Mouse (Mus musculus) forebrain, postnatal 0 days (tissue): ENCODE measurements at regions not wholly inside any gene's neighbourhood (a gene's known extent, or its start where the extent isn't known, plus 50 kb on each side); places are given as distances from the start of the nearest gene placed in this dataset.
"Not testable (repeated sequence)": the region's sequence is repeated elsewhere in the genome, so short reads cannot be mapped to it uniquely, and the experiment has no call there.

Source experiments
- ATAC-seq: fragments of 200-750 bp; cut with Nextera tagmentation; 2 replicates; pipeline ENCODE4 v1.8.0; 2017; ENCODE audit warnings: mild to moderate bottlenecking, moderate library complexity
- DNase-seq: peaks from one replicate; pipeline ENCODE4 v3.0.0-alpha.2; 2015
- H3K27ac ChIP-seq: fragments of 300-500 bp; sonication (generic); 2 replicates; pipeline ENCODE4 v1.5.1; 2014; ENCODE audit warnings: low read depth, mild to moderate bottlenecking, antibody characterized with exemption, low read length, moderate library complexity, mixed read lengths
- H3K27me3 ChIP-seq: fragments of 300-500 bp; sonication (generic); 2 replicates; pipeline ENCODE4 v1.6.1; 2014; ENCODE audit warnings: mild to moderate bottlenecking, low read length, mixed read lengths; ENCODE audit not compliant: insufficient read depth
- H3K36me3 ChIP-seq: fragments of 300-500 bp; sonication (generic); 2 replicates; pipeline ENCODE4 v1.6.1; 2014; ENCODE audit warnings: mild to moderate bottlenecking, moderate library complexity; ENCODE audit not compliant: insufficient read depth
- H3K4me1 ChIP-seq: fragments of 300-500 bp; sonication (generic); 2 replicates; pipeline ENCODE4 v1.6.1; 2014; ENCODE audit warnings: antibody characterized with exemption; ENCODE audit not compliant: insufficient read depth
- H3K4me2 ChIP-seq: fragments of 300-500 bp; sonication (generic); 2 replicates; pipeline ENCODE4 v1.6.1; 2014; ENCODE audit warnings: low read depth, mild to moderate bottlenecking, moderate library complexity
- H3K4me3 ChIP-seq: fragments of 300-500 bp; sonication (generic); 2 replicates; pipeline ENCODE4 v1.5.1; 2014; ENCODE audit warnings: low read depth, low read length, mixed read lengths
- H3K9ac ChIP-seq: fragments of 300-500 bp; sonication (generic); 2 replicates; pipeline ENCODE4 v1.6.1; 2014; ENCODE audit warnings: mild to moderate bottlenecking
- H3K9me3 ChIP-seq: fragments of 300-500 bp; sonication (generic); 2 replicates; pipeline ENCODE4 v1.6.1; 2016; ENCODE audit warnings: low read length
- CTCF ChIP-seq: sonication (generic); IDR thresholded peaks from 2 replicates; pipeline ENCODE4 v1.5.1; 2016; ENCODE audit warnings: antibody characterized with exemption, control low read depth, low read depth
- WGBS: fragments of 180-500 bp; shearing (Covaris S2); extraction: QIAGEN DNeasy Blood & Tissue Kit; methylation state at CpG from one replicate; pipeline ENCODE4 v1.1.7; 2014; 5-methylcytosine and 5-hydroxymethylcytosine counted together

DNA sequence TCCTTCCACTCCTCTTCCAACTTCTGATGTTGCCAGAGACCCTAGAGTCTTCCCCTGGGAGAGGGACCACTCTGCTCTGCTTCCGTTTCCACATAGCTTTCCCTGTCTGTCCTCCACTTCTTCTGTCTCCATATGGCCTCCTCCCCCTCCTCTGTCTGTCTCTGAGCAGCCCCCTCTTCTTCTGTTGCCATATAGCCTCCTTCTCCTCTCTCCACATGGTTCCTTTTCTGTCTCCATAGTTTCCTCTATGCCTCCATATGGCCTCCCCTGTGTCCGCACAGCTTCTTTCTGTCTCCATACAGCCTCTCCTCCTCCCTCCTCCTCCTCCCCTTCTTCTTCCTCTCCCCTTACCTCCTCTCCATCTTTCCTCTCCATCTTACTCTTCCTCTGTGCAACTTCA, 158.5 kb upstream of the Rapgef5 start:
- Histone ChIP-seq H3K4me1 (no peaks in the 10 kb centered on the region), H3K27ac (no peak overlapping the region), H3K4me2 (no peak overlapping the region), H3K36me3 (no peaks in the 10 kb centered on the region), H3K27me3 (no peaks in the 10 kb centered on the region), H3K9ac (no peak overlapping the region), H3K4me3 (no peak overlapping the region), H3K9me3 (no peaks in the 10 kb centered on the region)
- DNase-seq = no peak
- ATAC-seq = peak; percentile 28; the same call in 1 of the 2 replicates
- TF ChIP-seq CTCF = no peak
- WGBS = 78% methylated on average over 2 of the region's 2 CpGs

DNA sequence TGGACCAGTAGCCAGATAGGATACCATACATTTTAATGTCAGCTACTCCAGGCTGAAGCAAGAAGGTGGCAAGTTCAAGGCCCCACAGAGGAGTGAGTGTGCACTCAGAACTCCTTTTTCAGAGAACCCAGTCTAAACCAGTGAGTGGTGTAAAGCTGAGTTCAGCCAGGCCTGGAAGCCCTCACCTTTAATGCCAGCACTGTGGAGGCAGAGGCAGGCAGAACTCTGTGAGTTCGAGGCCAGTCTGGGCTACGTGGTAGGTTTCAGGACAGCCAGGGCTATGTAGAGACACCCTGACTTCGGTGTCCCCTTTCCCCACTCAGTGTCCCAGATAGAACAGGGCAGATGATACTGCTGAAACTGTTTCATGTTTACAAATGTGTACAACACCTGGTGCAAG, 157.4 kb upstream of the Rapgef5 start:
- Histone ChIP-seq H3K27ac (no peak overlapping the region), H3K4me3 (no peak overlapping the region), H3K27me3 (no peaks in the 10 kb centered on the region), H3K9ac (no peak overlapping the region), H3K4me1 (no peaks in the 10 kb centered on the region), H3K9me3 (no peaks in the 10 kb centered on the region), H3K36me3 (no peaks in the 10 kb centered on the region), H3K4me2 (no peak overlapping the region)
- DNase-seq (no peak), ATAC-seq (no peak)
- 87% methylated on average over 3 of the region's 3 CpGs for WGBS
- no peak for TF ChIP-seq CTCF

DNA sequence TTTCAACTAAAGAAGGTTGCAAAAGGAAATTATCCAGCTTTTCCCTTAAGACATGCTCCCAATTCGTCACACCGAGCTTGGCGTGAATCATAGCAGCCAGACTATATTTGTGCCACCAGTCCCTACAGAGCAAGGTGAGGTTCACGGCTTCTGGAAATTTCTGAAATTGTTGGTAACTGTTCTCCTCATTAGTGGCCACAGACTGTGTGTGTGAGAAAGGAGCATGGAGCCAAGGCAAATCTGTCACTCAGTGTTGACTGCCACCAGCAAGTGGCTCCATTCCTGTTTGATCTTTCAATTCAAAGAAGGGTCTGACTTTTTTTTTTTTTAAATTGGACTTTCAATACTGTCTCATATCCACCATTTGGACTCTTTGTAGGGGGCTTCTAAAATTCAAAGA, 156.1 kb upstream of the Rapgef5 start:
- DNase-seq (no peak), ATAC-seq (peak; percentile 21; the same call in 1 of the 2 replicates)
- Histone ChIP-seq H3K9me3 (no peaks in the 10 kb centered on the region), H3K27ac (no peak overlapping the region), H3K4me1 (no peaks in the 10 kb centered on the region), H3K36me3 (no peaks in the 10 kb centered on the region), H3K4me3 (no peak overlapping the region), H3K4me2 (no peak overlapping the region), H3K9ac (no peak overlapping the region), H3K27me3 (no peaks in the 10 kb centered on the region; the same call in 1 of the 2 replicates)
- TF ChIP-seq CTCF = no peak
- WGBS = 27% methylated on average over 4 of the region's 4 CpGs

DNA sequence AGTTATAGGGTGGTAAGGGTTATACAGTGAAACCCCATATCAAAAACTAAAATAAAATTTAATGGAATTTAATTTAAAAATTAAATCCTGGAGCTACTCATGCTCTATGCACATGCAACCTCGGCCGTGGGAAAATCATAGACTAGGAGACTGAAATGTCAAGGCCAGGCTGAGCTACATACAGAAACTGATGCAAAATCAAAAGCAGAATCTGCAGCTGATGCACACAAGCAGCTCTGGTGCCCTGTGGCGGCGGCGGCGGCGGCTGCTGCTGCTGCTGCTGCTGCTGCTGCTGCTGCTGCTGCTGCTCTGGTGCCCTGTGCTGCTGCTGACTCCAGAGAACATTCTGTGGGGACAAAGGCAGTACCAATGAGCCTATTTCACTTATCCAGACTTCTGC, 154.5 kb upstream of the Rapgef5 start:
- Histone ChIP-seq H3K4me1 (no peaks in the 10 kb centered on the region), H3K9me3 (no peaks in the 10 kb centered on the region), H3K27me3 (no peaks in the 10 kb centered on the region; the same call in 1 of the 2 replicates), H3K9ac (no peak overlapping the region), H3K4me2 (no peak overlapping the region), H3K36me3 (no peaks in the 10 kb centered on the region), H3K27ac (no peak overlapping the region), H3K4me3 (no peak overlapping the region)
- TF ChIP-seq CTCF = no peak
- 86% methylated on average over 7 of the region's 7 CpGs for WGBS
- DNase-seq (no peak), ATAC-seq (no peak)

DNA sequence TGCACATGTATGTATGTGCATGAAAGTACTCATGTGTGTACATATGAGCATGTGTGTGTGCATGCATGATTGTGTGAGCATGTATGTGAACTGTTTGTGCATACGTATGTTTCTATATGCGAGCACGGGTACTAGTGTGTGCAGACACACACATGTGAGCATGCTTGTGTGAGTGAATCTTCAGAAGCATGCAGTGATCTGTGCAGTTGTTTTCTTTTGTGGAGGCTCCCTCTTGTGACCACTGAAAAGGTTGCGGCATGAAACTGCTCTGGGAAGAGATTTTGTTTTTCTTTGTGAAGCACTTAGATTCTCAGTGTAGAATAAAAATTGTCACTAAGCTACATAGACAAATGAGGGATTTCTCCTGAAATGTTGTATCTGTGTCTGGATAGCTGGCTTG, 152.8 kb upstream of the Rapgef5 start:
- ATAC-seq = peak; percentile 88
- peak; percentile 47 for DNase-seq
- H3K4me1 ChIP-seq, H3K27ac ChIP-seq, H3K4me3 ChIP-seq, H3K9me3 ChIP-seq, H3K4me2 ChIP-seq, H3K9ac ChIP-seq, H3K27me3 ChIP-seq, H3K36me3 ChIP-seq: not testable (repeated sequence)
- TF ChIP-seq CTCF = peak; percentile 54
- 49% methylated on average over 3 of the region's 4 CpGs for WGBS

DNA sequence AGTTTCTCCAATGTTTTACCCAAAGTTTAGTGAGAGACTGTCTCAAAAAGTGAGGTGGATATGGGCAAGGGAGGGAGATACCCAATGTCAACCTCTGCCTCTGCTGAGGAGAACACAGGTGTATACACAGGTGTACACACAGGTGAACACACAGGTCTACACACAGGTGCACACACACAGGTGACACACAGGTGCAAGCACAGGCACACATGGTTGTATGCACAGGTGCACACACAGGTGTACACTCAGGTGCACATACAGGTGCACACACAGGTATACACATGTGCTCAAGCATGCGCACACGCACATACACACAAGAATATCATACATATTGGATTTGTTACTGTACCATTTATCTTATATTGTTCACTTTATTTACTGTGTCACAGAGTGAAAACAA, 151.1 kb upstream of the Rapgef5 start:
- no peak for TF ChIP-seq CTCF

DNA sequence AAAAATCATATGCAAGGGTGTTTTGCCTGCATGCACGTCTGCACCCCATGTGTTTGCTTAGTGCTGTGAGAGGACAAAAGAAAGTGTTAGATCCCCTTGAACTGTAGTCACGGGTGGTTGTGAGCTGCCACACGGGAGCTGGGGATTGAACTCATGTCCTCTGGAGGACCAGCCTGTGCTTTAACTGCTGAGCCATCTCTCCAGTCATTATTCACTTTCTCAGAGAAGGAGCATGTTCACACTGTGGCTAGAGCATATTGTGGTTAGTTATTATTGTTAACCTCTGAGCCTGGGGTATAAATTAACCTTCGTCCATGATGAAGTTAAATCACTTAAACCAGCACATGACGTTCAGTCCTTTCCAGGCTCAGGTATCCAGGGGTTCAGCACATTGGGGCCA, 150.4 kb upstream of the Rapgef5 start:
- DNase-seq (no peak), ATAC-seq (no peak)
- Histone ChIP-seq H3K27ac (no peak overlapping the region), H3K4me1 (no peaks in the 10 kb centered on the region), H3K27me3 (no peaks in the 10 kb centered on the region; the same call in 1 of the 2 replicates), H3K9me3 (no peaks in the 10 kb centered on the region), H3K4me3 (no peak overlapping the region), H3K9ac (no peak overlapping the region), H3K36me3 (no peaks in the 10 kb centered on the region), H3K4me2 (no peak overlapping the region)
- WGBS = 63% methylated on average over 5 of the region's 5 CpGs
- TF ChIP-seq CTCF = no peak

More for the DNA sequence above, 151.1 kb upstream of the Rapgef5 start:
- Histone ChIP-seq H3K4me2 (no peak overlapping the region), H3K27ac (no peak overlapping the region), H3K4me3 (no peak overlapping the region), H3K27me3 (no peaks in the 10 kb centered on the region; the same call in 1 of the 2 replicates), H3K9me3 (no peaks in the 10 kb centered on the region), H3K36me3 (no peaks in the 10 kb centered on the region), H3K4me1 (no peaks in the 10 kb centered on the region), H3K9ac (no peak overlapping the region)
- 94% methylated on average over 2 of the region's 2 CpGs for WGBS
- no peak for ATAC-seq
- no peak for DNase-seq
